Mouse (Mus musculus): ENCODE measurements at regions not wholly inside any gene's neighbourhood (a gene's known extent, or its start where the extent isn't known, plus 50 kb on each side); places are given as distances from the start of the nearest gene placed in this dataset.

DNA sequence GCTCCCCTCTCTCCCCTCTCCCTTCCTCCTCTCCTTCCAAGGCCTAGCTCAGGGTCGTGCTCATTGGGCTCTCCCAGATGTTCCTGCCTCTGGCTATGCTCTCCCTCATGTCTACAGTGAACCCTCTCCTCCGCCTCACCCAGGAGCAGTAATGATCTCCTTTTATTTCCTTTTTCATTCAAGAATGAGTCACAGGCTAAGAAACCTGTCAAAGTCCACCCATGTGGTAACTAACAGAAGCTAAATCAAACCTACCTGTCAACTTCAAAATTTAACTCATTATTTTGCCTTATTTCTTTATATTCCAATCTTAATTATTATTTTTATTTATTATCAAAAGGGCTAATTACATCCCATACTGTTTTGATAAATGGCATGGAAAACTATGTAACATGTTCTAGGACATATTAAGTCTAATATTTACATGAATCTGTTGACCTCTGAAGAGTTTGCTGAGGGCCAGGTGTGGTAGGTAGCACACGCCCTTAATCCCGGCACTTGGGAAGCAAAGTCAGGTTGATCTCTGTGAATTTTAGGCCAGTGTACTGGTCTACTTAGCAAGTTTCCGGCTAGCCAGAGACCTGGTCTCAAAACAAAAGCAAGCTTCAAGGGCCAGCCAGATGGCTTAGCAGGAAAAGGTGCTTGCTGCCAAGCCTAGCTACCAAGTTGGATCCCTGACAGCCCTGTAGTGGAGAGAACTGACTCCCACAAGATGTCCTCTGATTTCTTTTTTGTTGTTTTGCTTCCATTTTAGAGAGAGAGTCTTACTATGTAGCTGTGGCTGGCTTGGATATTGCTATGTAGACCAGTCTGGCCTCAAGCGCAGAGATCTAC lies 51.9 kb upstream of the Slc16a1 start:
- DNase-seq, result peak; percentile 34

- no peak for DNase-seq
These were observed 53.2 kb upstream of the Slc16a1 start for GRCm38 (mm10) chr3:104585303-104585702.

DNA sequence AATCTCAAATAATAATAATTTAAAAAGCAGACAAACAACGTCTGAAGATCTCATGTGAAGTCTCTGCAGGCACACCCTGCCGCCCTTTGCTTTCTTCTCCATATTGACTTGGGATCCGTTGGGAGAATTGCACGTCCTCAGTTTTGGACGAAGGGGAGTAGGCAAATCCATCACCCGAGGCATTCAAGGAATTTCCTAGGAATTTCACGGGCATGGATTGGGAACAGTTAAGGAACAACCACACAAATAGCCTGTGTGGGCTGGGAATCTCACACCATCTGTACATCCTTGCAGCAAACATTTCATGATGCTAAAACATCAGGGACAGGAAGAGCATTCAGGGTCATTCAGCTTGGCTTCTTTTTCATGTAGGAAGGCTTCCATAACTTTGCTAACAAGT lies 55.2 kb upstream of the Slc16a1 start:
- no peak for DNase-seq

GRCm38 (mm10) chr3:104582521-104582920 lies 55.9 kb upstream of the Slc16a1 start:
- DNase-seq, result no peak

DNA sequence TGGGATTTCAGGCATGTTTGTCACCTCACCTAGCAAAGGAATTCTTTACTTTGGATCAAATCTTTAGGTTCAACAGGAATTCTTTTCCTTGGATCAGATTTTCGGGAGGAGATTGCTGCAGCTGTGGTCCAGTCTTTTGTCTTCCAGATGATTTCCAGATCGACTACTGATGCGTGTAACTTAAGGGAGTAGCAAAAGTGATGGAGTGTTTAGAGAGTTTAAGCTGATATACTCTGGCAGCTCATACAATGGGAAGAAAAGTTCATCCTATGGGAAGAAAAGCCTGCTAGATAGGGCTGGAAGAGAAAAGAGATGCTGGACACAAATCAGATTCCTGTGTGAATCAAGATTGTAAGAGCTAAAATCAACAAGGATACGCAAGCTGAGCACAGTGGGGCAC lies 59.3 kb upstream of the Slc16a1 start:
- DNase-seq, result no peak

GRCm38 (mm10) chr3:104578374-104578773 lies 60.1 kb upstream of the Slc16a1 start:
- no peak for DNase-seq

DNA sequence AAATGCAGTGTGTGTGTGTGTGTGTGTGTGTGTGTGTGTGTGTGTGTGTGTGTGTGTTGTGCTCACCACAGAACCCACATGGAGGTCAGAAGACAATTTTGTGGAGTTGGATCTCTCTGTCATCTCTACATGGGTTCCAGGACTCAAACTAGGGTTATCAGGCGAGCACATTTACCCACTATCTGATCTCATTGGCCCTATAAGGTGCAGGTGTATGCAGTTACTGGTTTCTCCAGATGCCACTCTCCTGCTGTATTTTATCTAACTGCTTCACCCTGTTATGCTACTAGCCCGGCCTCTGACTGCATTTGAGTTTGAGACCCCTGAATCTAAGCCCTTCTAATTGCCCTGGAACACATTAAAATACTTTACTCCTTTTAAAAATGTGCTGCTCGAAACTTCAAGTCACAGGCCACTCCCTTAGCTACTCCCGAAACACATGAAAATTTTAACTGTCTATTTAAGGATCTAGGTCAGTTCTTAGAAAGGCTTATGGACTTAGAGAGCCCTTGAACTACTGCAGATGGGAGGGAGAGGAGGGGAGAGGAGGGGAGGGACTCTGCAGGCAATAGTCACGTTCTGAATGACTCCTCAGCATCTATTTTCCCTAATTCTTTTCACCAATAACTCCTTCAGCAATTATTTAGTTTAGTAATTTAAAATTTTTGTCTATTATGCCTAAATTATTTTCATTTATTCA lies 61.1 kb upstream of the Slc16a1 start:
- DNase-seq, result no peak

- no peak for DNase-seq
These were observed 61.7 kb upstream of the Lrig2 start for GRCm38 (mm10) chr3:104573277-104573940.

DNA sequence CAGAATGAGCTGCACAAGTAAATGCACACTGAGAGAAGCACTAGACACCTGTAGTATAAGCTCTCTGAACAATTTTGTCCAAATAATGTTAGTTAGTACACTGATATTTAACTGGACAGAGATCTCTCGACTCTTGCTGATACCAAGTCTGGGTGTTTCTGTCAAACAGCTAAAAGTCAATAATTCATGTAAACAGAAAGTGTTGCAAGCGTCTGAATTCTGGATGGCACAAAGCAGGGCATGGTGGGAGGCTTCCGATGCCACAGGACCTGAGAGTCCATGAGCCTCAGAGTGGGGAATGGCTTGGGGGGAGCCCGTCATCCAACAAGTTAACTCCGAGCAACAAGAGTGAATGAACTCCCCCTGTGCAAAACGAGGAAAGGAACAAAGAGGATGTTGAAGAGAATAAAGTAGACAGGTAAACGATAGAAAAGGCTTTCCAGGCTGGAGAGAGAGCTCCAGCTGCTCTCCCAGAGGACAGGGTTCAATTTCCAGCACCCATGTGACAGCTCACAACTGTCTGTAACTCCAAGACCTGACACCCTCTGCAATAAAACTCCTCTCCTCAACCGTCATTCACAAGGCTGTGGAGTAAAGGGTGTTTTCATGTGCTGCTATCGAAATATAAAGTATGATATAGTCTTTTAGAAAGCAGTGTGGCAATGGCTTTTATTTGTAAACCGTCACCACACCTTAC lies 60.4 kb upstream of the Lrig2 start:
- DNase-seq, result no peak

GRCm38 (mm10) chr3:104565423-104566230 lies 53.9 kb upstream of the Lrig2 start:
- DNase-seq, result no peak

DNA sequence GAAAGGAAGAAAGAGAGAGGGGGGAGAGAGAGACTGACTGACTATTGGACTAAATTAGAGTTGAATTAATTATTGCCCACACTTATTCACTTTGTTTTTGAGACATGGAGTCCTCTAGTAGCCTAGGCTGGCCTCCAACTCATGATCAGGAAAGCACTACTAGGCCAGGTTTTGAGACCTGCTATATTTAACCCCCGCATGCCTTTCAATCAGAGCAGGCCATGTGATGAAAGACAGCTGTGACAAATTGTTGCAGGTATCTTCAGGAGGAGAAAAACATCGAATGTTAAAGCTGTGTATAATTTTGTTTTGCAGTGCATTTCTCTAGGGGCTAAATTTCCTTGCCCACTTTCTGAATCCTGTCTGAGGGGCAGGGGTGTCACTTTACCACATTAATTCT lies 53.1 kb upstream of the Lrig2 start:
- DNase-seq, result no peak

GRCm38 (mm10) chr3:104561567-104561966 lies 49.8 kb upstream of the Lrig2 start:
- DNase-seq, result no peak
